Mouse (Mus musculus) erythroblast, embryonic 14.5 days (primary cell): ENCODE data around the gene Srsf5. TPM values are rescaled to one million over a fixed set of nuclear protein-coding genes. Genes with fewer than 3 reads are reported as not detected.

Experiments used
- H3K27me3 ChIP-seq: 2 replicates; pipeline ENCODE4 v1.6.1; 2012; ENCODE audit warnings: inconsistent platforms; ENCODE audit not compliant: control insufficient read depth
- H3K36me3 ChIP-seq: 2 replicates; pipeline ENCODE4 v1.6.1; 2012; ENCODE audit warnings: mild to moderate bottlenecking, inconsistent platforms; ENCODE audit not compliant: control insufficient read depth
- H3K4me1 ChIP-seq: 2 replicates; pipeline ENCODE4 v1.6.1; 2012; ENCODE audit warnings: inconsistent platforms; ENCODE audit not compliant: control insufficient read depth
- H3K4me3 ChIP-seq: replicated peaks from 2 replicates; pipeline ENCODE3; 2012; ENCODE audit warnings: moderate library complexity, mild to moderate bottlenecking, inconsistent platforms
- H3K9me3 ChIP-seq: 2 replicates; pipeline ENCODE4 v1.6.1; 2012; ENCODE audit warnings: low read length, inconsistent platforms, mixed read lengths; ENCODE audit not compliant: control insufficient read depth
- GATA1 ChIP-seq: IDR thresholded peaks from 2 replicates; pipeline ENCODE4 v1.6.1; 2012; ENCODE audit warnings: low read length, inconsistent platforms, mixed read lengths
- TAL1 ChIP-seq: IDR thresholded peaks from 3 replicates; pipeline ENCODE4 v1.6.1; 2012; ENCODE audit warnings: low read length, inconsistent platforms, mixed read lengths
- polyA plus RNA-seq: library from polyadenylated mRNA; stranded (reverse); fragments of >175 nt; gene quantifications from 2 replicates; pipeline ENCODE4 v1.2.3, GENCODE M21; 2012

Srsf5 gene
- polyA plus RNA-seq = 13.0 and 19.7 TPM in 2 replicates

GRCm38 (mm10) chr12:80945334-80945995 is at the start of gene Srsf5:
Gene Srsf5, plus strand, starts transcription at chr12:80945504.
- H3K9me3 ChIP-seq = peaks cover 11% of the 10 kb centered on the region
- peak within 1 kb of the TSS; percentile 79 for H3K4me3 ChIP-seq
- H3K4me1 ChIP-seq = peaks cover 70% of the 10 kb centered on the region
- peaks cover 60% of the 10 kb centered on the region for H3K36me3 ChIP-seq
- TF ChIP-seq TAL1 (no peak), GATA1 (no peak)
- no peaks in the 10 kb centered on the region for H3K27me3 ChIP-seq

DNA sequence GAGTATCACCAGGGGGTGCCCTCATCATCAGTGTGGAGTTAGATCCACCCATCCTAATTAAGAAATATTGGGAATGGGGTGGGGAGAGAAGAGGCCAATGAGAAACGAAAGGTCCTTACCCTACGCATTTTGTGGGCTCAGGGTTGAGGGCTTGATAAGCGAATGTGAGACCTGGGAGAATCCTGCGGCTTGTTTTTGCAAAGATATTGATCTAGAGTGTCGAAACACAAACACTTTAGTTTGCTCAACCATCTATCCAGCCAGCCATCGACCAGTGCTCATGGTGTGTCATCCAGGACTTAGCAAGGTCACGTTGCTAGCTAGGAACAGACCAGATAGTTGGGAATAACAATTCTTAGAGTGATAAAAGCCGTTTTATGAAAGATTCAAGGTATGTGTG is 35.7 kb upstream of the Srsf5 start:
- no peaks in the 10 kb centered on the region for H3K4me1 ChIP-seq
- no peaks in the 10 kb centered on the region for H3K36me3 ChIP-seq

GRCm38 (mm10) chr12:80917764-80918163 is 27.5 kb upstream of the Srsf5 start:
- Histone ChIP-seq H3K27me3 (peaks cover 25% of the 10 kb centered on the region), H3K36me3 (no peaks in the 10 kb centered on the region), H3K4me1 (peaks cover under 1% of the 10 kb centered on the region), H3K4me3 (no peak overlapping the region), H3K9me3 (no peaks in the 10 kb centered on the region)
- no peak for TF ChIP-seq GATA1

More for the DNA sequence above, 35.7 kb upstream of the Srsf5 start:
- Histone ChIP-seq H3K9me3 (no peaks in the 10 kb centered on the region), H3K4me3 (no peak overlapping the region), H3K27me3 (peaks cover 2% of the 10 kb centered on the region; the same call in 1 of the 2 replicates)
- TF ChIP-seq GATA1 (no peak), TAL1 (no peak)

DNA sequence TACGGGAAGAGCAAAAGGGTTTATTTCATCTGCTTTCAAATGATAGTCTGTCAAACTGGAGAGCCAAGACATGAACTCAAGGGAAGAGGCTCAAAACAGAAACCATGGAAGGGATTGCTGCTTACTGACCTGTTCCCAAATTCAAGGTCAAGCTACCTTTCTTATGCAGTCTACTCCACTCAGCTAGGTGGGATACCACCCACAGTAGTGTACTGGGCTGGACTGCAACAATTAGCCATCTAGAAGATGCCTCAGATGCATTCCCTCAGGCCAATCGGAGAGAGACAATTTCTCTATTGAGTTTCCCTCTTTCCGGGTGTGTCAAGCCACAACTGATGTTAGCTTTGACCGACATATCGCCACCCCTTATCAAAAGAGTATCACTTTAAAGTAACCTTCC is 24.0 kb upstream of the Srsf5 start:
- Histone ChIP-seq H3K4me1 (peaks cover 10% of the 10 kb centered on the region), H3K4me3 (no peak overlapping the region), H3K27me3 (peaks cover 45% of the 10 kb centered on the region), H3K9me3 (no peaks in the 10 kb centered on the region), H3K36me3 (no peaks in the 10 kb centered on the region)
- no peak for TF ChIP-seq GATA1

GRCm38 (mm10) chr12:80922869-80923268 is 22.4 kb upstream of the Srsf5 start:
- H3K27me3 ChIP-seq = peaks cover 45% of the 10 kb centered on the region
- no peaks in the 10 kb centered on the region for H3K9me3 ChIP-seq

DNA sequence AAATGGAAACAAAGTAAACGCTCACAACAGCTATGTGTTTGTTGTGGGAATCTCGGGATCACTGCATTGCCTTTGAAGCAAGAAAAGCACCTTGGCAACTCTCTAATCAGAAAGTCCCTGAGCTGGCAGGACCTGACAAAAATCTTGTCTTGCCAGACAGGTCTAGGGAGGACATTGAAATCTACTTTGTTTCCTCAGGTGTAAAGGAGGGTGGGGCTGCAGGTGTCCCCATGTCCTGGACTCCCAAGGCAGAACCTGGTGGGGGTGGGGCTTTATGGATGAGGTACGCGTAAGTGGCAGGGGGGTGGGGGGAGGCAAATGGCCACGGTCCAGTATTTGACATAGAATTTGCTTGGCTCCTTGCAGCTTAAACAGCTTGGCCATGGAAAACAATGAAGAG is 21.7 kb upstream of the Srsf5 start:
- no peaks in the 10 kb centered on the region for H3K9me3 ChIP-seq
- H3K27me3 ChIP-seq = peaks cover 45% of the 10 kb centered on the region
- H3K4me3 ChIP-seq = no peak overlapping the region
- H3K36me3 ChIP-seq = no peaks in the 10 kb centered on the region
- H3K4me1 ChIP-seq = peaks cover 27% of the 10 kb centered on the region
- TF ChIP-seq TAL1 = no peak
- no peak for TF ChIP-seq GATA1

More at GRCm38 (mm10) chr12:80922869-80923268, 22.4 kb upstream of the Srsf5 start:
- Histone ChIP-seq H3K4me1 (peaks cover 23% of the 10 kb centered on the region), H3K36me3 (no peaks in the 10 kb centered on the region), H3K4me3 (no peak overlapping the region)
- TF ChIP-seq GATA1 (no peak), TAL1 (no peak)

DNA sequence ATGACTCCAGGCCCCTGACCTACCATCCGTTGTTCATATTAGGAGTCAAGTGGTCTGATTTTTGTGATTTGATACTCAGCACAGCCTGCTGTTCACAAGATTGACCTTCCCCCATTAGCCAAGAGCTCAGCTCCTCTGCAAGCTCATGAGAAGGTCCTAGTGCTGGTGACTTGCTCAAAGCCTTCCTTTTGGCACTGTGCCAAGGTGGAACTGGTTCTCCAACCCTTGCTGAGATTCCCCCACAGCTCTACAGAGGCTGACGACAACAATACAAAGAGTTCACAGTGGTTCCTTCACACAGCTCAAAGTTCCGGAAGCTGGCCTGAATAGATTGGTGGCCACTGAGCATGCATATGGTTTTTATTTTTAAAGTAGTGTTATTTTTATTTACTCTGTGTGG is 21.1 kb upstream of the Srsf5 start:
- TF ChIP-seq GATA1 = no peak
- no peak for TF ChIP-seq TAL1
- Histone ChIP-seq H3K4me1 (peaks cover 31% of the 10 kb centered on the region), H3K4me3 (no peak overlapping the region)

GRCm38 (mm10) chr12:80925919-80926318 is 19.4 kb upstream of the Srsf5 start:
- no peaks in the 10 kb centered on the region for H3K9me3 ChIP-seq
- no peaks in the 10 kb centered on the region for H3K36me3 ChIP-seq
- TF ChIP-seq TAL1 = no peak
- TF ChIP-seq GATA1 = no peak
- H3K4me3 ChIP-seq = no peak overlapping the region
- peaks cover 37% of the 10 kb centered on the region for H3K27me3 ChIP-seq
- H3K4me1 ChIP-seq = peaks cover 46% of the 10 kb centered on the region

More for the DNA sequence above, 21.1 kb upstream of the Srsf5 start:
- H3K36me3 ChIP-seq = no peaks in the 10 kb centered on the region
- no peaks in the 10 kb centered on the region for H3K9me3 ChIP-seq
- H3K27me3 ChIP-seq = peaks cover 45% of the 10 kb centered on the region

GRCm38 (mm10) chr12:80926550-80926949 is 18.8 kb upstream of the Srsf5 start:
- peaks cover 52% of the 10 kb centered on the region for H3K4me1 ChIP-seq
- no peak for TF ChIP-seq TAL1
- no peak for TF ChIP-seq GATA1
- no peak overlapping the region for H3K4me3 ChIP-seq
- H3K9me3 ChIP-seq = no peaks in the 10 kb centered on the region
- H3K27me3 ChIP-seq = peaks cover 32% of the 10 kb centered on the region
- H3K36me3 ChIP-seq = no peaks in the 10 kb centered on the region

DNA sequence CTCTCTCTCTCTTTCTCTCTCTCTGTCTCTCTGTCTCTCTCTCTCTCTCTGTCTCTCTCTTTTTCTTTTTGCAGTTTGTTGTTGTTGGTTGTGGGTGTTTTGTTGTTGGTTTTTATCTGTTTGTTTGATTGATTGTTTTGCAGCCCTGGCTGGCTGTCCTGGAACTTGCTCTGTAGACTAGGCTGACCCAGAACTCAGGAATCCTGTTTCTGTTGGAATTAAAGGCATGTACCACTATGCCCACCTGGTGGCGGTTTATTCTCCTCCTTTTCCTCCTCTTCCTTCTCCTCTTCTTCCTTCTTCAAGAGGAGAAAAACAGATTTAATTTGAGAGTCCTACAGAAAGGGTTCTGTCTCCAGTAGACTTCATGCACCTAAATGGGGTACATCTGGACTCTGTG is 17.8 kb upstream of the Srsf5 start:
- Histone ChIP-seq H3K36me3 (no peaks in the 10 kb centered on the region), H3K4me3 (no peak overlapping the region), H3K4me1 (peaks cover 53% of the 10 kb centered on the region), H3K9me3 (no peaks in the 10 kb centered on the region), H3K27me3 (peaks cover 22% of the 10 kb centered on the region)
- TF ChIP-seq GATA1 (no peak), TAL1 (no peak)
